Mouse (Mus musculus) testis, adult 2 months (tissue): ENCODE data around the gene Sf3b5.

ENCODE experiments used
- CTCF ChIP-seq: fragments of 200-500 bp; IDR thresholded peaks from 2 replicates; pipeline ENCODE4 v1.5.1; 2012; ENCODE audit warnings: low read depth, mild to moderate bottlenecking, inconsistent platforms, low read length, moderate library complexity; ENCODE audit not compliant: control insufficient read depth, insufficient read depth, insufficient replicate concordance
- POLR2A ChIP-seq: fragments of 200-500 bp; IDR thresholded peaks from 2 replicates; pipeline ENCODE4 v1.6.1; 2012; ENCODE audit warnings: low read depth, mild to moderate bottlenecking, inconsistent platforms, low read length, moderate library complexity; ENCODE audit not compliant: control insufficient read depth

GRCm38 (mm10) chr10:13029416-13029815, 24.3 kb downstream of the Sf3b5 start:
- TF ChIP-seq POLR2A (no peak), CTCF (no peak)
